In genomic region chr17:10449800-10450299, GRCm38 (mm10) we compare ENCODE assay signal across 9 mouse cellular contexts.
DNase-seq lines count a peak whose midpoint lies in the region; ATAC-seq and TF ChIP-seq lines count a peak whose summit lies in the region.
"Had no signal": no experiment of that assay in that cellular context is flagged by ENCODE, and none has a peak within 500 bp of the region (broad histone marks: within the 10 kb centered on the region; RNA-seq: fewer than 3 reads in every experiment).

No protein-coding gene starts in this region.

- no peak overlapping the region for H3K27ac ChIP-seq in kidney, postnatal 0 days
- no peak overlapping the region for H3K27ac ChIP-seq in liver, embryonic 12.5 days

- intact Hi-C loops in left cerebral cortex, postnatal 25 days (cut with DNase I), result no loop called here

- TF ChIP-seq CTCF in kidney, postnatal 0 days (IDR thresholded peaks at IDR 0.05; ENCODE audit: low read depth), result no peak

- 0 out of 2 replicates have a peak, but pooled peaks have one; percentile 36 for ATAC-seq in kidney, postnatal 0 days (replicated peaks; ENCODE audit: low FRiP score, low read depth)
- no peak for ATAC-seq in liver, embryonic 12.5 days

- no peaks in the 10 kb centered on the region for H3K4me1 ChIP-seq in kidney, postnatal 0 days (replicated peaks; ENCODE audit: insufficient read depth, low read length)
- no peaks in the 10 kb centered on the region for H3K4me1 ChIP-seq in liver, embryonic 12.5 days

- no peak overlapping the region for H3K4me3 ChIP-seq in kidney, postnatal 0 days (replicated peaks; ENCODE audit: low read depth, low read length)
- H3K4me3 ChIP-seq in liver, embryonic 12.5 days, result no peak overlapping the region

- H3K4me2 ChIP-seq in kidney, postnatal 0 days (ENCODE audit: low read length), result no peak overlapping the region
- H3K4me2 ChIP-seq in liver, embryonic 12.5 days, result no peak overlapping the region

- no peaks in the 10 kb centered on the region for H3K9me3 ChIP-seq in kidney, postnatal 0 days (replicated peaks; ENCODE audit: low read length)
- H3K9me3 ChIP-seq in liver, embryonic 12.5 days (replicated peaks), result no peaks in the 10 kb centered on the region

- no peaks in the 10 kb centered on the region for H3K36me3 ChIP-seq in kidney, postnatal 0 days (ENCODE audit: insufficient read depth, low read length)
- no peaks in the 10 kb centered on the region for H3K36me3 ChIP-seq in liver, embryonic 12.5 days

- peak; percentile 27 for DNase-seq in embryo, embryonic 11 days
- no peak for DNase-seq in embryo, embryonic 10 days (ENCODE audit: low spot score)
- peak; percentile 49 for DNase-seq in R1 (ENCODE audit: low read depth, low spot score)
- peak; percentile 2 for DNase-seq in gonadal fat pad, adult 2 months (ENCODE audit: low read depth)
- peak; percentile 49 for DNase-seq in kidney, postnatal 0 days (ENCODE audit: low spot score)
- no peak for DNase-seq in layer of hippocampus, adult 9-10 months (ENCODE audit: low spot score)
- DNase-seq in left cerebral cortex, postnatal 25 days (ENCODE audit: low spot score in 2 of 2), result no peak
- DNase-seq: right cerebral cortex, postnatal 14 days had no signal

- H3K9ac ChIP-seq in kidney, postnatal 0 days (ENCODE audit: low read depth, low read length), result no peak overlapping the region
- H3K9ac ChIP-seq in liver, embryonic 12.5 days, result no peak overlapping the region

- WGBS in kidney, postnatal 0 days, result 56% methylated on average over 14 of the region's 14 CpGs
- WGBS in liver, embryonic 12.5 days (ENCODE audit: insufficient replicate concordance), result 75% methylated on average over 14 of the region's 14 CpGs

- no peaks in the 10 kb centered on the region for H3K27me3 ChIP-seq in kidney, postnatal 0 days (ENCODE audit: insufficient read depth, low read length)
- H3K27me3 ChIP-seq in liver, embryonic 12.5 days (replicated peaks), result no peaks in the 10 kb centered on the region

Comparison
In these comparisons a context has a peak if more than half of its experiments do, and no peak if none do; other contexts are left out.
1. DNase-seq: peak in embryo, embryonic 11 days (single experiment), R1 (single experiment), gonadal fat pad, adult 2 months (single experiment) and kidney, postnatal 0 days (single experiment); none in embryo, embryonic 10 days (single experiment), layer of hippocampus, adult 9-10 months (single experiment) and left cerebral cortex, postnatal 25 days (0 of 2).